Mouse (Mus musculus) limb, embryonic 13.5 days (tissue): ENCODE measurements at regions not wholly inside any gene's neighbourhood (a gene's known extent, or its start where the extent isn't known, plus 50 kb on each side); places are given as distances from the start of the nearest gene placed in this dataset.
A peak's percentile ranks its signal among the peaks of the same experiment; 100 is the strongest.

Experiments
- ATAC-seq: fragments of 200-750 bp; cut with Nextera tagmentation; 2 replicates; pipeline ENCODE4 v1.8.0; 2017; ENCODE audit warnings: low read depth, moderate number of reproducible peaks, moderate TSS enrichment; ENCODE audit not compliant: low FRiP score
- H3K27ac ChIP-seq: fragments of 300-500 bp; sonication (generic); 2 replicates; pipeline ENCODE4 v1.5.1; 2015; ENCODE audit warnings: inconsistent platforms, mild to moderate bottlenecking, moderate library complexity
- H3K27me3 ChIP-seq: fragments of 300-500 bp; sonication (generic); 2 replicates; pipeline ENCODE4 v1.6.1; 2015; ENCODE audit warnings: mild to moderate bottlenecking, inconsistent platforms
- H3K36me3 ChIP-seq: fragments of 300-500 bp; sonication (generic); 2 replicates; pipeline ENCODE4 v1.6.1; 2015; ENCODE audit warnings: inconsistent platforms, mild to moderate bottlenecking, moderate library complexity
- H3K4me1 ChIP-seq: fragments of 300-500 bp; sonication (generic); 2 replicates; pipeline ENCODE4 v1.6.1; 2015; ENCODE audit warnings: inconsistent platforms
- H3K4me2 ChIP-seq: fragments of 300-500 bp; sonication (generic); replicated peaks from 2 replicates; pipeline ENCODE4 v1.6.1; 2015; ENCODE audit warnings: inconsistent platforms, mild to moderate bottlenecking, moderate library complexity
- H3K4me3 ChIP-seq: fragments of 300-500 bp; sonication (generic); 2 replicates; pipeline ENCODE4 v1.5.1; 2015; ENCODE audit warnings: moderate library complexity, mild to moderate bottlenecking, inconsistent platforms
- H3K9ac ChIP-seq: fragments of 300-500 bp; sonication (generic); 2 replicates; pipeline ENCODE4 v1.6.1; 2015; ENCODE audit warnings: mild to moderate bottlenecking, inconsistent platforms
- H3K9me3 ChIP-seq: fragments of 300-500 bp; sonication (generic); 2 replicates; pipeline ENCODE4 v1.6.1; 2016; ENCODE audit warnings: inconsistent platforms
- WGBS: fragments of 180-500 bp; shearing (Covaris S2); methylation state at CpG from one replicate; pipeline ENCODE4 v1.1.7; 2015; 5-methylcytosine and 5-hydroxymethylcytosine counted together

GRCm38 (mm10) chr7:124777822-124778221 lies 666.7 kb upstream of the Kdm8 start:
- no peaks in the 10 kb centered on the region; the same call in 1 of the 2 replicates for H3K9me3 ChIP-seq
- no peak overlapping the region for H3K27ac ChIP-seq
- no peaks in the 10 kb centered on the region for H3K27me3 ChIP-seq
- H3K9ac ChIP-seq = no peak overlapping the region
- ATAC-seq = no peak
- H3K4me3 ChIP-seq = no peak overlapping the region
- H3K4me2 ChIP-seq = no peak overlapping the region
- H3K4me1 ChIP-seq = no peaks in the 10 kb centered on the region
- WGBS = 96% methylated on average over 1 of the region's 1 CpGs
- H3K36me3 ChIP-seq = no peaks in the 10 kb centered on the region

GRCm38 (mm10) chr7:124782816-124783215 lies 661.7 kb upstream of the Kdm8 start:
- 53% methylated on average over 4 of the region's 4 CpGs for WGBS
- Histone ChIP-seq H3K9ac (no peak overlapping the region), H3K27me3 (no peaks in the 10 kb centered on the region), H3K4me1 (no peaks in the 10 kb centered on the region), H3K27ac (no peak overlapping the region), H3K9me3 (peaks cover 5% of the 10 kb centered on the region; the same call in 1 of the 2 replicates), H3K4me3 (no peak overlapping the region), H3K4me2 (no peak overlapping the region), H3K36me3 (no peaks in the 10 kb centered on the region)
- ATAC-seq = no peak

- Histone ChIP-seq H3K4me2 (no peak overlapping the region), H3K4me3 (no peak overlapping the region), H3K27ac (no peak overlapping the region), H3K4me1 (no peaks in the 10 kb centered on the region), H3K27me3 (no peaks in the 10 kb centered on the region), H3K9me3 (peaks cover 5% of the 10 kb centered on the region; the same call in 1 of the 2 replicates), H3K36me3 (no peaks in the 10 kb centered on the region), H3K9ac (no peak overlapping the region)
- 75% methylated on average over 2 of the region's 2 CpGs for WGBS
- ATAC-seq = no peak
Measured at GRCm38 (mm10) chr7:124784995-124785394, 659.5 kb upstream of the Kdm8 start.

DNA sequence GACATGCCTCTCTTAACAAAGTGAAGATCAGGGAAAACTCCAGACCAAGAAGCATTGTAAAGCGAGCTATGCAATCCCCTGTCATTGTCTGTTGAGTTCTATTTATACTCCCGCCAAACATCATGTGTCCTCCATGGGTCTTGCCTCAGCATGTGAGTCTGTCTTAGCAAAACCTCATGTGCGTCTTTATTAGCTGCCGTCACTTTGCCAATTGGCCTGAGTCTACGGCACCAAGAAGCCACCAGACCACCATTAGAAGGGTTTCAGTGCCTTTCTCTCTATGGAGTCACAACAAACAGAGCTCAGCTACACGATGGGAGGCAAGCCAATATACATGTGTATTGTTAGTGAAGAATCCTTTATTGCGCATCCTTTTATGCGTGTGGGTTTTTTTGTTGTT lies 658.6 kb upstream of the Kdm8 start:
- Histone ChIP-seq H3K27ac (no peak overlapping the region), H3K9me3 (peaks cover 5% of the 10 kb centered on the region; the same call in 1 of the 2 replicates), H3K27me3 (no peaks in the 10 kb centered on the region), H3K4me2 (no peak overlapping the region), H3K9ac (no peak overlapping the region), H3K4me3 (no peak overlapping the region), H3K4me1 (no peaks in the 10 kb centered on the region), H3K36me3 (no peaks in the 10 kb centered on the region)
- WGBS = 90% methylated on average over 8 of the region's 8 CpGs
- ATAC-seq = no peak

DNA sequence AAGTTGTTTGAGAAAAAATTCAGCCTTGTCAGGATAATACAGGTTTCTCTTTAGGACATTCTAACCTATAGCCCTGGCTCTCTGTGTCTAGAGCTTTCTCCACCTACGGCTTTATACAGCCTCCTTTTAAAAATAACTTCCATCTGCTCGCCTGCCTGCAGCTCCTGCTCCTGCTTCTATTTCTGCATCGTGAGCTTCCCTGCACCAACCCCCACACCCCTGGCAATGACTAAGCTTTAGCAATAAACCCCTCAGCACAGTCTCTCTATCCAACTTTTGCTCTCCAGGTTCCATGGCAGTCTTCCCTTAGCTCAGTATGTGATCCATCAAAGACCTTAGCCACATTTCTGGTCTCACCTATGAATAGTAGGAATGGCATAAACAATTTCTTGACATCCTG lies 655.7 kb upstream of the Kdm8 start:
- Histone ChIP-seq H3K27me3 (no peaks in the 10 kb centered on the region), H3K36me3 (no peaks in the 10 kb centered on the region), H3K4me3 (no peak overlapping the region), H3K9ac (no peak overlapping the region), H3K4me1 (no peaks in the 10 kb centered on the region), H3K27ac (no peak overlapping the region), H3K4me2 (no peak overlapping the region), H3K9me3 (peaks cover 5% of the 10 kb centered on the region; the same call in 1 of the 2 replicates)
- WGBS = 26% methylated on average over 3 of the region's 3 CpGs
- ATAC-seq = no peak

DNA sequence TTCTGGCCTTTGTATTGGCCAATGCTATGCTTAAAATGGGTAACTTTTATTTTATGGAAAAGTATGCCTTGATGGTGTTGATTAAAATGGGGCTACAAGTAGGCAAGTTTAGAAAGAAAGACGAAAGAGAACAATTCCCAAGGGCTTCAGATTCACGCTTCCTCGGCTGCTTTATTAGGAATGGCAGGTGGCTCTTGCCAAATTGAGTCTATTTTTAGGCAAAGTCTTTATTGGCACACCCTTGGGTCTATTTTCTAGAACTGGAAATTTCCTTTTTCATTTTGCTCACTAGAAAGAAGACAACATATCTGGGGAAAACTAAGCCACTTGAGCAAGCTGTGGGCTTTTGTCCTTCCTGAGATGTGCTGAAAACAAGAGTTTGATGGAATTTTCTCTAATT lies 641.4 kb upstream of the Kdm8 start:
- 60% methylated on average over 3 of the region's 3 CpGs for WGBS
- no peak overlapping the region for H3K4me3 ChIP-seq
- H3K27ac ChIP-seq = no peak overlapping the region
- no peaks in the 10 kb centered on the region for H3K27me3 ChIP-seq
- H3K9me3 ChIP-seq = no peaks in the 10 kb centered on the region
- H3K4me1 ChIP-seq = no peaks in the 10 kb centered on the region
- H3K9ac ChIP-seq = no peak overlapping the region
- H3K36me3 ChIP-seq = no peaks in the 10 kb centered on the region
- H3K4me2 ChIP-seq = no peak overlapping the region
- ATAC-seq = no peak

DNA sequence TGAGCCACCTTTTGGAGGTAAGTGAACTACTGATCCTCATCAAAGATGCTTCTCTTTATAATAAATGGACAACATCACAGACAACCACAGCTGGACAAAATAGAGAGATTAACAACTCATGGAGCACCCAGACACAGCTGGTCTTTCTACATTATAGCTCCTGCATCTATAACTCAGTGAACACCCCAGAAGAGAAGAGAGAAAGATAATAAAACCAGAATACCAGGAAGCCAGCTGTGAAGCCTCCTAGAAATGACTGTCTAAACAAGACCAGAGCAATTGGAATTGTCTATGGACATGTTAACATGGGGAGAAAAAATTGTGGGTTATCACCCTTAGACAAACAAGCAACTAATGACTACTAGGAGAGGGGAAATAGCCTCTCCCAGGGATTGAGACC lies 609.8 kb upstream of the Kdm8 start:
- no peaks in the 10 kb centered on the region for H3K27me3 ChIP-seq
- no peak overlapping the region for H3K4me3 ChIP-seq
- no peak overlapping the region for H3K4me2 ChIP-seq
- no peak for ATAC-seq
- H3K9me3 ChIP-seq = no peaks in the 10 kb centered on the region
- no peak overlapping the region for H3K27ac ChIP-seq
- no peaks in the 10 kb centered on the region for H3K4me1 ChIP-seq
- H3K9ac ChIP-seq = no peak overlapping the region
- H3K36me3 ChIP-seq = no peaks in the 10 kb centered on the region

GRCm38 (mm10) chr7:124836531-124836930 lies 607.9 kb upstream of the Kdm8 start:
- H3K9ac ChIP-seq = no peak overlapping the region
- H3K27me3 ChIP-seq = no peaks in the 10 kb centered on the region
- no peak overlapping the region for H3K4me2 ChIP-seq
- no peaks in the 10 kb centered on the region for H3K4me1 ChIP-seq
- WGBS = 86% methylated on average over 3 of the region's 3 CpGs
- H3K27ac ChIP-seq = no peak overlapping the region
- H3K36me3 ChIP-seq = no peaks in the 10 kb centered on the region
- no peak for ATAC-seq
- H3K4me3 ChIP-seq = no peak overlapping the region
- no peaks in the 10 kb centered on the region for H3K9me3 ChIP-seq

DNA sequence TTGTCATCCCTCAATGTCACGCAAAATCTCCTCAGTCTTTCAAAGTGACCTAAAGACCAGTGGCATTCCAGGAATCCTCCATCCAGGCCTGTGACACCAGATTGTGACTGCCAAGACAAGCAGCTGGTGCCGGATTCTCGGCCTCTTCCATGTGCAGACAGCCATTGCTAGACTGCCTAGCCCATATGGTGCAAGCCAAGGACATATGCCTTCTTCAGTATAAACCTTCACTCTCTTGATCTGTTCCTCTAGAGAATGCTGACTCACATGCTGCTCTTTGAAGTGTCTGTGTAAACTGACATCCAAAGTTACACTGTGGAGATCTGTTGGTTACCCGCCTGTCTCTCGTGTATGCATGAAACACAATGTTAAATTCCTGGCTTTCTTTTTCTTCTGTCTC lies 589.4 kb upstream of the Kdm8 start:
- Histone ChIP-seq H3K9ac (no peak overlapping the region), H3K4me2 (no peak overlapping the region), H3K9me3 (no peaks in the 10 kb centered on the region), H3K4me1 (no peaks in the 10 kb centered on the region), H3K27me3 (no peaks in the 10 kb centered on the region), H3K4me3 (no peak overlapping the region), H3K27ac (no peak overlapping the region), H3K36me3 (no peaks in the 10 kb centered on the region)
- ATAC-seq = no peak
- 85% methylated on average over 5 of the region's 5 CpGs for WGBS

DNA sequence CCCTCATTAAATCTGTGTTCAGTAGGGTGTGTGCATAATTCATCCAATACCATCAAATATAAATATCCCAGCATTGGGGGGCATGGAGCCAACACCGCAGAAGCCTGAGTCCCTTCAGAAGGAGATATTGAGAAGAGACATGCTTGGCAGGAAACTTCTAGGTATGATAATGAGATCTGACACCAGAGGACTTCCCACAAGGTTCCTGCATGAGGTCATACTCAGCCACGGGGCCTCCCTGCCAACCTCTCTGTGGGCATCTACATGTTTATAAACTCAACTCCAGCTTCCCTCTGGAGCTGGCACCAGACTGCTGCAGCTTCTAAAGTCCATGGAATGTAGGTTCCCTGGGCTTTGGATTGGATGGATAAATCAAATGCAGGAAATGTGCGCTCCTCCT lies 587.4 kb upstream of the Kdm8 start:
- no peaks in the 10 kb centered on the region; the same call in 1 of the 2 replicates for H3K9me3 ChIP-seq
- ATAC-seq = no peak
- no peaks in the 10 kb centered on the region for H3K4me1 ChIP-seq
- WGBS = 83% methylated on average over 3 of the region's 3 CpGs
- no peak overlapping the region for H3K4me3 ChIP-seq
- no peak overlapping the region for H3K27ac ChIP-seq
- no peak overlapping the region for H3K4me2 ChIP-seq
- no peak overlapping the region for H3K9ac ChIP-seq
- H3K27me3 ChIP-seq = no peaks in the 10 kb centered on the region
- no peaks in the 10 kb centered on the region for H3K36me3 ChIP-seq

GRCm38 (mm10) chr7:124861397-124861796 lies 583.1 kb upstream of the Kdm8 start:
- Histone ChIP-seq H3K9me3 (no peaks in the 10 kb centered on the region; the same call in 1 of the 2 replicates), H3K4me3 (no peak overlapping the region), H3K4me2 (no peak overlapping the region), H3K4me1 (no peaks in the 10 kb centered on the region), H3K36me3 (no peaks in the 10 kb centered on the region), H3K9ac (no peak overlapping the region), H3K27me3 (no peaks in the 10 kb centered on the region), H3K27ac (no peak overlapping the region)
- no peak for ATAC-seq
- 93% methylated on average over 2 of the region's 2 CpGs for WGBS

DNA sequence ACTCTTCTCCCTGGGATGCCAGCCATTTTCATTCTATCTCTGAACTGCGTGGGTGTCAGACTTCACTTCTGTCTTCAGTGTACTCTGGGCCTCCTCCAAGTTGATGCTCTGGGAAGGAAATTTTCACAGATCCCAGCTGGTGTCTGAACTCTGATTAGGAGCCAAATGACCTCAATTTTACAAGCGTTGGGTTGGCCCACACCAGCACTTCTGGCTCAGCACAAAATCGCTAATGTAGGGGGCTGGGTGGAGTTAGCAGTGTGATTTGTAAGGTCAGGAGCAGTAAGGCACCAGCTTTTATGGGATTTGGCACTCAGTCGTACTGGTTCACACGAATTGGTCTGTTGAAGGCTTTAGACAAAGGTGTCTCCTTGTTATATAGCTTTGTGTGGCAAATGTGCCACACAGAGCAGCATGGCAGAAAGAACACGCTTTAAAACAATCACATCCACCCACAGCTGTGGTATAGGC lies 576.3 kb upstream of the Kdm8 start:
- no peak overlapping the region for H3K4me3 ChIP-seq
- H3K9ac ChIP-seq = no peak overlapping the region
- H3K4me1 ChIP-seq = peaks cover 15% of the 10 kb centered on the region
- H3K27me3 ChIP-seq = no peaks in the 10 kb centered on the region
- no peaks in the 10 kb centered on the region for H3K9me3 ChIP-seq
- WGBS = 23% methylated on average over 6 of the region's 6 CpGs
- no peaks in the 10 kb centered on the region for H3K36me3 ChIP-seq
- peak; percentile 88 for ATAC-seq
- H3K27ac ChIP-seq = no peak overlapping the region
- H3K4me2 ChIP-seq = no peak overlapping the region

- H3K36me3 ChIP-seq = no peaks in the 10 kb centered on the region
- no peak for ATAC-seq
- H3K4me3 ChIP-seq = no peak overlapping the region
- H3K27me3 ChIP-seq = no peaks in the 10 kb centered on the region
- H3K9me3 ChIP-seq = no peaks in the 10 kb centered on the region
- H3K4me1 ChIP-seq = peaks cover 15% of the 10 kb centered on the region
- WGBS = 50% methylated on average over 3 of the region's 3 CpGs
- H3K9ac ChIP-seq = no peak overlapping the region
- H3K4me2 ChIP-seq = no peak overlapping the region
- H3K27ac ChIP-seq = no peak overlapping the region
Measured at GRCm38 (mm10) chr7:124868621-124869020, 575.9 kb upstream of the Kdm8 start.
